Mouse (Mus musculus) liver, adult (tissue): Measurements from ENCODE around the gene Ahnak2.

ENCODE experiments used
- GATA4 ChIP-seq: IDR thresholded peaks from 2 replicates; pipeline ENCODE4 v1.6.1; 2014; ENCODE audit warnings: mild to moderate bottlenecking, low read length; ENCODE audit not compliant: insufficient replicate concordance

The Ahnak2 gene

GRCm38 (mm10) chr12:112802917-112803316, 460 bp upstream of the Ahnak2 start:
- TF ChIP-seq GATA4: no peak

GRCm38 (mm10) chr12:112800476-112800875, 2.0 kb downstream of the Ahnak2 start:
- TF ChIP-seq GATA4: no peak

- TF ChIP-seq GATA4: no peak
Observed at GRCm38 (mm10) chr12:112799237-112799970, 3.1 kb downstream of the Ahnak2 start.

GRCm38 (mm10) chr12:112798716-112799115, 3.7 kb downstream of the Ahnak2 start:
- no peak for TF ChIP-seq GATA4

- no peak for TF ChIP-seq GATA4
Observed at GRCm38 (mm10) chr12:112798332-112798681, 4.2 kb downstream of the Ahnak2 start.

GRCm38 (mm10) chr12:112797672-112798331, 4.7 kb downstream of the Ahnak2 start:
- TF ChIP-seq GATA4: no peak

- no peak for TF ChIP-seq GATA4
Observed at GRCm38 (mm10) chr12:112796551-112797510, 5.6 kb downstream of the Ahnak2 start.

GRCm38 (mm10) chr12:112795466-112796104, 6.9 kb downstream of the Ahnak2 start:
- no peak for TF ChIP-seq GATA4

GRCm38 (mm10) chr12:112794998-112795397, 7.5 kb downstream of the Ahnak2 start:
- no peak for TF ChIP-seq GATA4

- no peak for TF ChIP-seq GATA4
Observed at GRCm38 (mm10) chr12:112794356-112794816, 8.1 kb downstream of the Ahnak2 start.

- no peak for TF ChIP-seq GATA4
Observed at GRCm38 (mm10) chr12:112793601-112794355, 8.7 kb downstream of the Ahnak2 start.

GRCm38 (mm10) chr12:112791026-112791425, 11.4 kb downstream of the Ahnak2 start:
- TF ChIP-seq GATA4: no peak

GRCm38 (mm10) chr12:112774481-112774880, 28.0 kb downstream of the Ahnak2 start:
- no peak for TF ChIP-seq GATA4

- no peak for TF ChIP-seq GATA4
Observed at GRCm38 (mm10) chr12:112774026-112774425, 28.4 kb downstream of the Ahnak2 start.
